Mouse (Mus musculus) lung, postnatal 14 days (tissue): ENCODE measurements at regions not wholly inside any gene's neighbourhood (a gene's known extent, or its start where the extent isn't known, plus 50 kb on each side); places are given as distances from the start of the nearest gene placed in this dataset.

Experiments used
- DNase-seq: peaks from one replicate; pipeline ENCODE4 v3.0.0; 2021

DNA sequence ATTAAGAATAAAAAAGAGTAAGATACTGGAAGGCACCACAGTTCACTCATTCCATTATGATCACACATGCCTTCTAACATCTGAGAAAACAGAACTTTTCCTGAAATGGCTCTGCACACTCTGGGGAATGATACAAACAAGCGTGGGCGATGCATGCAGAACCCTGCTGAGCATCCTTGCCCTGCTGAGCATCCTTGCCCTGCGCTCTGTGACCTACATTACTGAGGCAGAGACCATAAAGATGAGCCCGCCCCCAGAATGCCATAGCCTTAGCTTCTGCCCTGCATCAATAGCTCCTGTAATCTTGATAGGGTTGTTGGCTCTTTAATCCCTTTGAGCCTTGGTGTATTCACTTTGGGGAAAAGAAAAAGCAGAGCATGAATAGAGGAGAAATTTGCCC, 132.2 kb upstream of the B3gat2 start:
- DNase-seq: no peak

GRCm38 (mm10) chr1:23645093-23645492, 116.5 kb upstream of the B3gat2 start:
- DNase-seq: no peak

GRCm38 (mm10) chr1:23648875-23649506, 112.6 kb upstream of the B3gat2 start:
- no peak for DNase-seq

GRCm38 (mm10) chr1:23649886-23650285, 111.7 kb upstream of the B3gat2 start:
- no peak for DNase-seq

- no peak for DNase-seq
Observed at GRCm38 (mm10) chr1:23653628-23654027, 107.9 kb upstream of the B3gat2 start.

DNA sequence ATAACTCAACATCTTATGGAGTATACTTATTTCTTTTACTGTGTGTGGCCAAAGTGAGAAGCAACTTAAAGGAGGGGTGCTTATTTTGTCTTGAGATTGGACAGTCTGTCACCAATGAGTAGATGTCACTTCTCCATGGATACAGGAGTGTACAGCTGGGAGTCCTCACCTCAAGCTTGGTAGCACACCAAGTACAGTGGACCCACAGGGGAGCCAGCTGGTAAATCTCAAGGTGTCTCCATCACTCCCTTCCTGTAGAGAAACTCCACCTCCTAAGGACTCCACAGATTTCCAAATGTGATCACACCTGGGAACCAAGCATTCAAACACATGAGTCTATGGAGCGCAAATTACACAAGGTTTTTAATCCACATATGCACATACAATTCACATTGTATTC, 105.8 kb upstream of the B3gat2 start:
- no peak for DNase-seq

- DNase-seq: no peak
Observed at GRCm38 (mm10) chr1:23656302-23656701, 105.3 kb upstream of the B3gat2 start.

GRCm38 (mm10) chr1:23656718-23657117, 104.8 kb upstream of the B3gat2 start:
- no peak for DNase-seq

- no peak for DNase-seq
Observed at GRCm38 (mm10) chr1:23670514-23670913, 91.0 kb upstream of the B3gat2 start.

- no peak for DNase-seq
Observed at GRCm38 (mm10) chr1:23674357-23674756, 87.2 kb upstream of the B3gat2 start.

- DNase-seq: no peak
Observed at GRCm38 (mm10) chr1:23676301-23676700, 85.3 kb upstream of the B3gat2 start.

GRCm38 (mm10) chr1:23689398-23689797, 72.2 kb upstream of the B3gat2 start:
- DNase-seq: no peak

GRCm38 (mm10) chr1:23705489-23705888, 56.1 kb upstream of the B3gat2 start:
- peak; percentile 39 for DNase-seq

GRCm38 (mm10) chr1:23706450-23706849, 55.1 kb upstream of the B3gat2 start:
- DNase-seq: no peak
